Mouse (Mus musculus) gastrocnemius, adult 2 months (tissue): ENCODE measurements around the gene Lhx5. TPM values are rescaled to one million over a fixed set of nuclear protein-coding genes. Genes with fewer than 3 reads are reported as not detected.
A peak's percentile ranks its signal among the peaks of the same experiment; 100 is the strongest.

ENCODE experiments used
- DNase-seq: peaks from one replicate; pipeline ENCODE4 v3.0.0; 2022
- H3K27ac ChIP-seq: fragments of 200-600 bp; 2 replicates; pipeline ENCODE4 v1.8.1; 2022; ENCODE audit warnings: mild to moderate bottlenecking
- H3K4me3 ChIP-seq: fragments of 200-600 bp; 2 replicates; pipeline ENCODE4 v1.8.1; 2022; ENCODE audit warnings: mild to moderate bottlenecking, moderate library complexity
- CTCF ChIP-seq: fragments of 200-600 bp; IDR thresholded peaks from 2 replicates; pipeline ENCODE4 v1.8.1; 2022; ENCODE audit warnings: antibody characterized with exemption, mild to moderate bottlenecking, moderate library complexity
- intact Hi-C: fragments of 180-260 bp; cut with DNase I; formaldehyde crosslinking; loops from one replicate; pipeline ENCODE4 v1.15.1; 2025
- total RNA-seq, 2 experiments: library from RNA; stranded (reverse); gene quantifications; 2 replicates each; pipeline ENCODE4 v1.2.3; 2021

Gene Lhx5
- total RNA-seq, 2 experiments from 2014 or later = not detected

- no peak for TF ChIP-seq CTCF
- Histone ChIP-seq H3K4me3 (peak overlapping the region; percentile 55), H3K27ac (no peak overlapping the region)
- intact Hi-C loops = no loop called here
- DNase-seq = no peak
Measured at GRCm38 (mm10) chr5:120435731-120436501, 4.4 kb downstream of the Lhx5 start.

- DNase-seq = no peak
- intact Hi-C loops = no loop called here
- no peak overlapping the region for H3K27ac ChIP-seq
- H3K4me3 ChIP-seq = no peak overlapping the region
- no peak for TF ChIP-seq CTCF
Measured at GRCm38 (mm10) chr5:120436885-120437495, 5.5 kb downstream of the Lhx5 start.

- intact Hi-C loops = no loop called here
- no peak for TF ChIP-seq CTCF
Measured at GRCm38 (mm10) chr5:120437539-120437938, 6.0 kb downstream of the Lhx5 start.

GRCm38 (mm10) chr5:120437986-120438385 lies 6.5 kb downstream of the Lhx5 start:
- Histone ChIP-seq H3K27ac (no peak overlapping the region), H3K4me3 (peak overlapping the region; percentile 28; the same call in 1 of the 2 replicates)
- TF ChIP-seq CTCF = no peak
- no peak for DNase-seq
- intact Hi-C loops = no loop called here

More at GRCm38 (mm10) chr5:120437539-120437938, 6.0 kb downstream of the Lhx5 start:
- Histone ChIP-seq H3K27ac (no peak overlapping the region), H3K4me3 (no peak overlapping the region)
- no peak for DNase-seq

GRCm38 (mm10) chr5:120438469-120438868 lies 7.0 kb downstream of the Lhx5 start:
- no peak for DNase-seq
- intact Hi-C loops = no loop called here

GRCm38 (mm10) chr5:120438991-120439710 lies 7.7 kb downstream of the Lhx5 start:
- Histone ChIP-seq H3K27ac (no peak overlapping the region), H3K4me3 (no peak overlapping the region; the same call in 1 of the 2 replicates)
- intact Hi-C loops = no loop called here
- no peak for TF ChIP-seq CTCF
- no peak for DNase-seq

More at GRCm38 (mm10) chr5:120438469-120438868, 7.0 kb downstream of the Lhx5 start:
- TF ChIP-seq CTCF = no peak
- Histone ChIP-seq H3K4me3 (no peak overlapping the region), H3K27ac (no peak overlapping the region)

- peak overlapping the region; percentile 69 for H3K4me3 ChIP-seq
- peak; percentile 48 for DNase-seq
- TF ChIP-seq CTCF = no peak
Measured at GRCm38 (mm10) chr5:120439887-120440670, 8.6 kb downstream of the Lhx5 start.

GRCm38 (mm10) chr5:120440733-120441132 lies 9.2 kb downstream of the Lhx5 start:
- Histone ChIP-seq H3K4me3 (peak overlapping the region; percentile 69), H3K27ac (no peak overlapping the region)
- intact Hi-C loops = loop anchor here (2.0 kb wide), 2 partner anchors 230 to 294 kb away; no protein-coding TSS in a partner anchor
- peak; percentile 90 for DNase-seq
- TF ChIP-seq CTCF = peak; percentile 86

More at GRCm38 (mm10) chr5:120439887-120440670, 8.6 kb downstream of the Lhx5 start:
- H3K27ac ChIP-seq = no peak overlapping the region
- intact Hi-C loops = loop anchor here (2.0 kb wide), 2 partner anchors 229 to 293 kb away; no protein-coding TSS in a partner anchor

- DNase-seq = no peak
- intact Hi-C loops = no loop called here
- Histone ChIP-seq H3K27ac (no peak overlapping the region), H3K4me3 (no peak overlapping the region)
- TF ChIP-seq CTCF = no peak
Measured at GRCm38 (mm10) chr5:120447305-120447704, 15.8 kb downstream of the Lhx5 start.

- no peak for TF ChIP-seq CTCF
- no peak for DNase-seq
- H3K4me3 ChIP-seq = no peak overlapping the region
- intact Hi-C loops = no loop called here
- no peak overlapping the region for H3K27ac ChIP-seq
Measured at GRCm38 (mm10) chr5:120454756-120455337, 23.3 kb downstream of the Lhx5 start.

GRCm38 (mm10) chr5:120456253-120456652 lies 24.8 kb downstream of the Lhx5 start:
- no peak for DNase-seq
- intact Hi-C loops = no loop called here
- H3K27ac ChIP-seq = no peak overlapping the region
- H3K4me3 ChIP-seq = no peak overlapping the region
- no peak for TF ChIP-seq CTCF
